Mouse (Mus musculus) heart, postnatal 0 days (tissue): Measurements from ENCODE around the gene Twf2.

Experiments
- CTCF ChIP-seq: IDR thresholded peaks from 2 replicates; pipeline ENCODE4 v1.5.1; 2016; ENCODE audit warnings: antibody characterized with exemption, control low read depth, low read depth
- EP300 ChIP-seq: IDR thresholded peaks from 2 replicates; pipeline ENCODE4 v1.6.1; 2016; ENCODE audit warnings: antibody characterized with exemption, low read depth

DNA sequence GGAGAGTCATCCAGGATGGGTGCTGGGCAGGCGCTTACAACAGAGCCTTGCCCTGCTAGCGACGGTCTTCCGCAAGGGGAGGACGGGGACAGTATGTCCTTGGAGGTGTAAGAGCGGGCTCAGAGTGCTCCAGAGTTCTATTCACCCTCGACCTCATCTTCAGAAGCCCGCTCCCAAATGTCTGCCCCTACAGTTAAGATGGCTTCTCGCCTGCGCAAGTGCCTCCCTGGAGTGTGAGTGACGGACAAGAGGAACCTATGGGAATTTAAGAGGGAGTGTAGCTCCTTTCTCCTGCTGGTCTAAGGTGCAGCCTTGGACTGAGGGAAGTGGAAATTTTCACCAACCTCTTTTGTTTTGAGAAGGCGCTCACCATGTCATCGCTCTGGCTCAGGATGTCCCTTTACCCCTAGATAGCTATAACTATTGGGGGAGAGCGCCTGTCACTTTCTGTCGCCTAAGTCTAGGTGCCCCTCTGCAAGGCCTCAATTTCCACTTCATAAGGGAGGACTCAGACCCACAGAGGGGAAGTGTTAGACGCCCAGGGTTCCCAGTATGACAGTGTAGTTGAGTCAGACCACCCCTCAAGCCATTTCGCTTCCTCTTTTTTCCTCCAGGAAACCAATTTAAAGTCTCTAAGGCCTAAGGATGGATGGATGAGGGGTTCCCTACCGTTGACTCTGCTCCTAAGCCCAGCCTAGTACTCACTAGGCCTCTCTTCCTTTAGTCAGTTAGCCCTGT, 3.2 kb upstream of the Twf2 start, which contains the start of gene Ppm1m:
- TF ChIP-seq EP300 (no peak), CTCF (no peak)
